Mouse (Mus musculus) CH12.LX (cell line): ENCODE data around the gene Cdkn2aip. TPM values are rescaled to one million over a fixed set of nuclear protein-coding genes. Genes with fewer than 3 reads are reported as not detected.
A peak's percentile ranks its signal among the peaks of the same experiment; 100 is the strongest.

Source experiments
- DNase-seq: peaks from one replicate; pipeline ENCODE4 v3.0.0-alpha.2; 2013; ENCODE audit errors: extremely low read depth
- H3K27ac ChIP-seq: 2 replicates; pipeline ENCODE4 v1.5.1; 2012; ENCODE audit warnings: low read depth, mild to moderate bottlenecking, control low read depth, moderate library complexity; ENCODE audit not compliant: insufficient read depth
- H3K27me3 ChIP-seq: replicated peaks from 2 replicates; pipeline ENCODE3; 2012; ENCODE audit warnings: inconsistent platforms
- H3K36me3 ChIP-seq, 2 experiments: replicated peaks in 1 of 2; 2 replicates each; pipeline versions ENCODE3 to v1.6.1; 2012; ENCODE audit warnings: inconsistent platforms in 1 of 2, low read length in 1 of 2, mild to moderate bottlenecking in 1 of 2, mixed read lengths in 1 of 2, moderate library complexity in 1 of 2; ENCODE audit not compliant: control insufficient read depth in 1 of 2, insufficient read depth in 1 of 2
- H3K4me1 ChIP-seq, 2 experiments: 2 replicates each; pipeline ENCODE4 v1.6.1; 2012; ENCODE audit warnings: inconsistent platforms in 1 of 2, moderate library complexity in 1 of 2; ENCODE audit not compliant: insufficient read depth in 2 of 2, control insufficient read depth in 1 of 2
- H3K4me2 ChIP-seq: 2 replicates; pipeline ENCODE4 v1.6.1; 2012; ENCODE audit warnings: low read depth, mild to moderate bottlenecking, control low read depth; ENCODE audit not compliant: poor library complexity, insufficient read depth, severe bottlenecking
- H3K4me3 ChIP-seq, 3 experiments: fragments of 150-350 bp in 1 of 3; sonication (generic) in 1 of 3; replicated peaks in 1 of 3; 2 replicates each; pipeline versions ENCODE3 to v1.5.1; 2011 to 2012; ENCODE audit warnings: low read depth in 2 of 3, low read length in 2 of 3, mild to moderate bottlenecking in 2 of 3, moderate library complexity in 2 of 3, control low read depth in 1 of 3, improper control_type of control experiment in 1 of 3, inconsistent platforms in 1 of 3, mixed read lengths in 1 of 3; ENCODE audit not compliant: poor library complexity in 1 of 3
- H3K79me2 ChIP-seq: replicated peaks from 2 replicates; pipeline ENCODE4 v1.6.1; 2012; ENCODE audit warnings: mild to moderate bottlenecking, moderate library complexity; ENCODE audit not compliant: control insufficient read depth, poor library complexity, insufficient read depth, severe bottlenecking; ENCODE audit errors: extremely low read depth
- H3K9ac ChIP-seq: 2 replicates; pipeline ENCODE4 v1.6.1; 2012; ENCODE audit warnings: low read depth, mild to moderate bottlenecking, control low read depth, moderate library complexity; ENCODE audit not compliant: insufficient read depth
- H3K9me3 ChIP-seq: replicated peaks from 2 replicates; pipeline ENCODE3; 2012; ENCODE audit warnings: low read length, inconsistent platforms, mixed read lengths
- CHD2 ChIP-seq: IDR thresholded peaks from 2 replicates; pipeline ENCODE4 v1.6.1; 2011; ENCODE audit warnings: low read length, improper control_type of control experiment
- CTCF ChIP-seq, 2 experiments: IDR thresholded peaks in 1 of 2; conservative IDR thresholded peaks in 1 of 2; 2 replicates each; pipeline ENCODE4 v1.5.1; 2011 to 2012; ENCODE audit warnings: low read depth in 2 of 2, low read length in 2 of 2, improper control_type of control experiment in 1 of 2, inconsistent platforms in 1 of 2, mild to moderate bottlenecking in 1 of 2, moderate library complexity in 1 of 2
- ELF1 ChIP-seq: IDR thresholded peaks from 2 replicates; pipeline ENCODE4 v1.6.1; 2014; ENCODE audit warnings: low read depth, mild to moderate bottlenecking, inconsistent platforms, low read length, improper control_type of control experiment
- EP300 ChIP-seq: IDR thresholded peaks from 2 replicates; pipeline ENCODE4 v1.6.1; 2011; ENCODE audit warnings: low read length, improper control_type of control experiment
- IRF4 ChIP-seq: IDR thresholded peaks from 2 replicates; pipeline ENCODE4 v1.6.1; 2014; ENCODE audit warnings: low read depth, mild to moderate bottlenecking, inconsistent platforms, low read length, improper control_type of control experiment
- JUND ChIP-seq: conservative IDR thresholded peaks from 2 replicates; pipeline ENCODE4 v1.6.1; 2011; ENCODE audit warnings: low read depth, low read length, improper control_type of control experiment
- KAT2A ChIP-seq: IDR thresholded peaks from 2 replicates; pipeline ENCODE4 v1.6.1; 2012; ENCODE audit warnings: low read length, improper control_type of control experiment, inconsistent platforms; ENCODE audit not compliant: insufficient replicate concordance
- MAFK ChIP-seq: IDR thresholded peaks from 2 replicates; pipeline ENCODE4 v1.6.1; 2011; ENCODE audit warnings: low read length, improper control_type of control experiment; ENCODE audit not compliant: insufficient replicate concordance
- MAZ ChIP-seq: IDR thresholded peaks from 2 replicates; pipeline ENCODE4 v1.6.1; 2012; ENCODE audit warnings: low read depth, mild to moderate bottlenecking, inconsistent platforms, low read length, improper control_type of control experiment, moderate library complexity
- NELFE ChIP-seq: IDR thresholded peaks from 2 replicates; pipeline ENCODE4 v1.6.1; 2011; ENCODE audit warnings: low read depth, low read length, improper control_type of control experiment
- NRF1 ChIP-seq: IDR thresholded peaks from 2 replicates; pipeline ENCODE4 v1.6.1; 2014; ENCODE audit warnings: low read depth, mild to moderate bottlenecking, inconsistent platforms, low read length, improper control_type of control experiment, moderate library complexity
- POLR2AphosphoS2 ChIP-seq: IDR thresholded peaks from 2 replicates; pipeline ENCODE4 v1.6.1; 2011; ENCODE audit warnings: low read depth, low read length, improper control_type of control experiment
- RCOR1 ChIP-seq: conservative IDR thresholded peaks from 2 replicates; pipeline ENCODE4 v1.6.1; 2012; ENCODE audit warnings: low read depth, mild to moderate bottlenecking, inconsistent platforms, low read length, improper control_type of control experiment
- TCF12 ChIP-seq: IDR thresholded peaks from 2 replicates; pipeline ENCODE4 v1.6.1; 2014; ENCODE audit warnings: low read depth, mild to moderate bottlenecking, inconsistent platforms, low read length, improper control_type of control experiment
- ZC3H11A ChIP-seq: IDR thresholded peaks from 2 replicates; pipeline ENCODE4 v1.6.1; 2012; ENCODE audit warnings: low read depth, mild to moderate bottlenecking, inconsistent platforms, low read length, improper control_type of control experiment
- ZNF384 ChIP-seq: IDR thresholded peaks from 2 replicates; pipeline ENCODE4 v1.6.1; 2012; ENCODE audit warnings: low read depth, low read length, improper control_type of control experiment, inconsistent platforms
- dilution Hi-C: fragments of 300-500 bp; cut with MboI; formaldehyde crosslinking; loops from 2 replicates; pipeline ENCODE4 v1.14.3; 2020; ENCODE audit warnings: low sequenced_read_pairs; ENCODE audit not compliant: extremely low pct_unique_long_range_greater_than_20kb, extremely low pct_ligation_motif_present
- in situ Hi-C: fragments of 300-500 bp; cut with MboI; formaldehyde crosslinking; loops from 3 replicates; pipeline ENCODE4 v1.14.3; 2019; ENCODE audit warnings: low sequenced_read_pairs, low pct_ligation_motif_present, low pct_unique_long_range_greater_than_20kb, mixed read lengths
- polyA plus RNA-seq: library from polyadenylated mRNA; unstranded; fragments of >175 nt; gene quantifications from 2 replicates; pipeline ENCODE4 v1.2.1, GENCODE M21; 2012; ENCODE audit warnings: low read depth; ENCODE audit not compliant: insufficient read length
- total RNA-seq, 2 experiments: library from RNA; depleted of rRNA; stranded (reverse); fragments of 300-350 nt in 1 of 2; fragments of >200 nt in 1 of 2; gene quantifications; 2 replicates each; pipeline ENCODE4 v1.2.3; 2012 to 2014

Cdkn2aip gene
- total and polyA plus RNA-seq, 3 experiments, result 7.1 to 15.5 (median 8.7) TPM

DNA sequence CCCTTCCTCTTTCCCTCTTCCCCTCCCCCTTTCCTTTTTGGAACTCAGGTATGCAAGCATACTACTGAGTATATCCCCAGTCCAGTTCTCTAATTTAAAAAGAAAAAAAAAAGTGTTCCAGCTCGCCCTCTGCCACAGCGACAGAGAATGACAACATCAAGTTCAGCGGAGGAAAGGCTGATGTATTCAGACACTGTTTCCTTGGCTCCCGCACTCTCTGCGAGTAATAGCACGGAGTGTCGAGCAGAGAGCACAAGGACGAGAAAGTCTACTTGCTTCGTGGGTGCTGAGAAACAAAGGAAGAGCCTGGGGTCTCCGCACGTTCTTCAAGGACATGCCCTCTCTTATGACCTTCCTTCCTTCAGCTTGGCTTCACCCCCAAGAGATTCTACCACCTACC lies 4.9 kb upstream of the Cdkn2aip start:
- no peak overlapping the region for H3K9ac ChIP-seq
- TF ChIP-seq CTCF (conservative IDR thresholded peaks at IDR 0.05 in 1 of 2, IDR thresholded peaks at IDR 0.05 in 1 of 2; ENCODE audit: low read depth in 2 of 2, low read length in 2 of 2) (peak in 1 of 2 experiments; percentile 27; a peak in 2 of 4 replicates), JUND (no peak), ZNF384 (peak; percentile 76)
- no peaks in the 10 kb centered on the region for H3K36me3 ChIP-seq
- in situ Hi-C loops (no loop called here), dilution Hi-C loops (no loop called here)
- DNase-seq, result no peak
- peaks cover 0 to 7% of the 10 kb centered on the region in 2 experiments; a peak in 2 of 4 replicates for H3K4me1 ChIP-seq
- no peak overlapping the region for H3K4me3 ChIP-seq
- no peak overlapping the region for H3K4me2 ChIP-seq
- no peak overlapping the region for H3K27ac ChIP-seq
- no peaks in the 10 kb centered on the region for H3K79me2 ChIP-seq
- no peaks in the 10 kb centered on the region for H3K9me3 ChIP-seq
- H3K27me3 ChIP-seq, result no peaks in the 10 kb centered on the region

- dilution Hi-C loops, result no loop called here
- Histone ChIP-seq H3K79me2 (peaks cover 10% of the 10 kb centered on the region), H3K4me1 (peaks cover 0 to 24% of the 10 kb centered on the region in 2 experiments; a peak in 2 of 4 replicates), H3K4me2 (peak overlapping the region; percentile 92), H3K9me3 (no peaks in the 10 kb centered on the region), H3K9ac (peak overlapping the region; percentile 78), H3K36me3 (peaks cover 12 to 25% of the 10 kb centered on the region in 2 experiments), H3K27me3 (no peaks in the 10 kb centered on the region), H3K4me3 (peak overlapping the region; percentile 85 to 94 (median 88)), H3K27ac (peak overlapping the region; percentile 70)
- TF ChIP-seq IRF4 (no peak), NRF1 (no peak), KAT2A (no peak), ELF1 (peak; percentile 45; the same call in 1 of the 2 replicates), TCF12 (no peak), NELFE (no peak), ZC3H11A (no peak), RCOR1 (no peak), EP300 (no peak), CTCF (conservative IDR thresholded peaks at IDR 0.05 in 1 of 2, IDR thresholded peaks at IDR 0.05 in 1 of 2; ENCODE audit: low read depth in 2 of 2, low read length in 2 of 2) (peak in 1 of 2 experiments; percentile 25; a peak in 2 of 4 replicates), MAFK (no peak), CHD2 (no peak)
- peak; percentile 53 for DNase-seq
- in situ Hi-C loops, result loop anchor here (5.0 kb wide), 1 partner anchor 36 kb away; the partner anchor contains the start of gene Ing2
Observed at GRCm38 (mm10) chr8:47713171-47713663, 515 bp downstream of the Cdkn2aip start.

GRCm38 (mm10) chr8:47708106-47708505 lies 5.6 kb downstream of the Cdkn2aip start:
- no peak overlapping the region for H3K4me2 ChIP-seq
- no peak for TF ChIP-seq POLR2AphosphoS2
- TF ChIP-seq EP300, result no peak
- TF ChIP-seq TCF12, result no peak
- no peak for TF ChIP-seq MAZ
- TF ChIP-seq, all 38 proteins: peak for 0
- in situ Hi-C loops, result no loop called here
- peaks cover 21 to 46% of the 10 kb centered on the region in 2 experiments for H3K36me3 ChIP-seq
- no peak overlapping the region for H3K27ac ChIP-seq
- DNase-seq, result no peak
- peaks cover 0 to 17% of the 10 kb centered on the region in 2 experiments; a peak in 1 of 4 replicates for H3K4me1 ChIP-seq
- peaks cover 10% of the 10 kb centered on the region for H3K79me2 ChIP-seq
- H3K9ac ChIP-seq, result no peak overlapping the region
- H3K4me3 ChIP-seq, result no peak overlapping the region
- H3K9me3 ChIP-seq, result no peaks in the 10 kb centered on the region
- no peaks in the 10 kb centered on the region for H3K27me3 ChIP-seq
- dilution Hi-C loops, result no loop called here
